Mouse (Mus musculus): ENCODE data around the gene Slc12a9. TPM values are rescaled to one million over a fixed set of nuclear protein-coding genes. Genes with fewer than 3 reads are reported as not detected.

The Slc12a9 gene
- total and polyA plus RNA-seq, 3 experiments, result 8.8 to 12.1 TPM; not detected in 1

GRCm38 (mm10) chr5:137338256-137338655 is 4.9 kb upstream of the Slc12a9 start:
- Histone ChIP-seq H3K27me3 (ENCODE audit: control insufficient read depth in 1 of 2, insufficient read depth in 2 of 2, low read length in 2 of 2) (no peaks in the 10 kb centered on the region), H3K27ac (ENCODE audit: control insufficient read depth, low read depth, low read length) (peak overlapping the region; percentile 43), H3K4me3 (ENCODE audit: control insufficient read depth in 1 of 2, insufficient read depth in 1 of 2, low read depth in 2 of 2, low read length in 2 of 2) (peak overlapping the region; percentile 32 to 89), H3K9me3 (replicated peaks; ENCODE audit: insufficient read depth, low read length) (no peaks in the 10 kb centered on the region), H3K4me1 (ENCODE audit: control insufficient read depth in 1 of 2, insufficient read depth in 2 of 2, low read length in 2 of 2) (peaks cover 2 to 30% of the 10 kb centered on the region in 2 experiments), H3K79me2 (ENCODE audit: control insufficient read depth, insufficient read depth, low read length, poor library complexity) (no peaks in the 10 kb centered on the region; the same call in 1 of the 2 replicates), H3K36me3 (ENCODE audit: control insufficient read depth in 1 of 2, insufficient read depth in 2 of 2, low read length in 2 of 2) (peaks cover 0 to 15% of the 10 kb centered on the region in 2 experiments; a peak in 2 of 4 replicates), H3K9ac (ENCODE audit: control insufficient read depth, low read depth, low read length, poor library complexity, severe bottlenecking) (peak overlapping the region; percentile 82)
- DNase-seq (ENCODE audit: low read depth, low spot score), result peak; percentile 88
- TF ChIP-seq JUND (IDR thresholded peaks at IDR 0.05; ENCODE audit: low read depth, low read length) (no peak), ZC3H11A (IDR thresholded peaks at IDR 0.05; ENCODE audit: low read depth, low read length) (no peak), E2F4 (IDR thresholded peaks at IDR 0.05; ENCODE audit: borderline replicate concordance, low read depth, low read length) (no peak), ETS1 (IDR thresholded peaks at IDR 0.05; ENCODE audit: low read depth, low read length) (0 out of 2 replicates have a peak, but pooled peaks have one; percentile 31), ELF1 (IDR thresholded peaks at IDR 0.05; ENCODE audit: low read depth, low read length) (no peak), CHD1 (IDR thresholded peaks at IDR 0.05; ENCODE audit: low read depth, low read length) (no peak), POLR2A (IDR thresholded peaks at IDR 0.05; ENCODE audit: control insufficient read depth in 1 of 2, insufficient read depth in 1 of 2, low read depth in 1 of 2, low read length in 2 of 2, poor library complexity in 1 of 2) (peak in 1 of 2 experiments; percentile 80; a peak in 2 of 4 replicates), USF2 (IDR thresholded peaks at IDR 0.05; ENCODE audit: borderline replicate concordance in 1 of 2, insufficient read depth in 1 of 2, low read depth in 1 of 2, low read length in 2 of 2) (peak; percentile 73 to 87), EP300 (IDR thresholded peaks at IDR 0.05; ENCODE audit: low read depth in 1 of 2, low read length in 2 of 2) (no peak), NELFE (IDR thresholded peaks at IDR 0.05; ENCODE audit: low read depth, low read length) (peak; percentile 46), MAX (IDR thresholded peaks at IDR 0.05; ENCODE audit: low read length) (peak; percentile 79), USF1 (IDR thresholded peaks at IDR 0.05; ENCODE audit: low read depth, low read length) (peak; percentile 96), BHLHE40 (IDR thresholded peaks at IDR 0.05; ENCODE audit: borderline replicate concordance, low read depth, low read length) (peak; percentile 78), TAL1 (IDR thresholded peaks at IDR 0.05; ENCODE audit: low read length) (no peak), RCOR1 (IDR thresholded peaks at IDR 0.05; ENCODE audit: low read depth, low read length) (no peak), CTCF (IDR thresholded peaks at IDR 0.05 in 2 of 3, conservative IDR thresholded peaks at IDR 0.05 in 1 of 3; ENCODE audit: control insufficient read depth in 1 of 3, insufficient read depth in 1 of 3, low read depth in 2 of 3, low read length in 3 of 3, poor library complexity in 1 of 3, severe bottlenecking in 1 of 3) (0 out of 6 replicates have a peak, but pooled peaks of 1 of the 3 experiments have one; percentile 9), MEF2A (IDR thresholded peaks at IDR 0.05; ENCODE audit: extremely low read depth, insufficient replicate concordance, low read depth, low read length, poor library complexity, severe bottlenecking) (no peak), SIN3A (IDR thresholded peaks at IDR 0.05; ENCODE audit: low read length) (peak; percentile 82), ZKSCAN1 (IDR thresholded peaks at IDR 0.05; ENCODE audit: low read depth, low read length) (no peak), MAZ (IDR thresholded peaks at IDR 0.05; ENCODE audit: low read depth, low read length) (peak; percentile 28; the same call in 1 of the 2 replicates), RAD21 (IDR thresholded peaks at IDR 0.05; ENCODE audit: low read depth, low read length) (no peak), POLR2AphosphoS5 (IDR thresholded peaks at IDR 0.05; ENCODE audit: borderline replicate concordance, low read depth, low read length) (no peak), SMC3 (IDR thresholded peaks at IDR 0.05; ENCODE audit: low read depth, low read length) (no peak), KAT2A (conservative IDR thresholded peaks at IDR 0.05; ENCODE audit: low read depth, low read length) (no peak; the same call in 1 of the 2 replicates), NRF1 (IDR thresholded peaks at IDR 0.05; ENCODE audit: insufficient read depth, low read depth, low read length, poor library complexity, severe bottlenecking) (peak; percentile 49; the same call in 1 of the 2 replicates), CHD2 (IDR thresholded peaks at IDR 0.05; ENCODE audit: low read length) (no peak), GATA1 (IDR thresholded peaks at IDR 0.05; ENCODE audit: low read depth, low read length) (0 out of 2 replicates have a peak, but pooled peaks have one; percentile 48), MYB (IDR thresholded peaks at IDR 0.05; ENCODE audit: low read depth, low read length) (no peak), ZMIZ1 (IDR thresholded peaks at IDR 0.05; ENCODE audit: low read depth, low read length) (no peak), ZNF384 (IDR thresholded peaks at IDR 0.05; ENCODE audit: low read depth, low read length) (peak; percentile 75), MXI1 (IDR thresholded peaks at IDR 0.05; ENCODE audit: low read depth, low read length) (peak; percentile 91), POLR2AphosphoS2 (IDR thresholded peaks at IDR 0.05; ENCODE audit: low read length) (no peak), HCFC1 (IDR thresholded peaks at IDR 0.05; ENCODE audit: low read depth, low read length) (peak; percentile 95), TCF12 (IDR thresholded peaks at IDR 0.05; ENCODE audit: low read depth, low read length) (0 out of 2 replicates have a peak, but pooled peaks have one; percentile 18), MYC (IDR thresholded peaks at IDR 0.05; ENCODE audit: low read depth, low read length) (peak; percentile 74; the same call in 1 of the 2 replicates), GABPA (IDR thresholded peaks at IDR 0.05; ENCODE audit: low read depth, low read length) (no peak), TBP (IDR thresholded peaks at IDR 0.05; ENCODE audit: low read depth, low read length) (peak; percentile 47; the same call in 1 of the 2 replicates)
